Mouse (Mus musculus) layer of hippocampus, adult 11-12 months (tissue): Measurements from ENCODE around the gene Rabac1.

Source experiments
- DNase-seq: peaks from one replicate; pipeline ENCODE4 v3.0.0; 2022; ENCODE audit warnings: low spot score

Gene Rabac1

GRCm38 (mm10) chr7:24930475-24930874, 42.1 kb downstream of the Rabac1 start:
- no peak for DNase-seq
